Mouse (Mus musculus): ENCODE measurements at regions not wholly inside any gene's neighbourhood (a gene's known extent, or its start where the extent isn't known, plus 50 kb on each side); places are given as distances from the start of the nearest gene placed in this dataset.

DNA sequence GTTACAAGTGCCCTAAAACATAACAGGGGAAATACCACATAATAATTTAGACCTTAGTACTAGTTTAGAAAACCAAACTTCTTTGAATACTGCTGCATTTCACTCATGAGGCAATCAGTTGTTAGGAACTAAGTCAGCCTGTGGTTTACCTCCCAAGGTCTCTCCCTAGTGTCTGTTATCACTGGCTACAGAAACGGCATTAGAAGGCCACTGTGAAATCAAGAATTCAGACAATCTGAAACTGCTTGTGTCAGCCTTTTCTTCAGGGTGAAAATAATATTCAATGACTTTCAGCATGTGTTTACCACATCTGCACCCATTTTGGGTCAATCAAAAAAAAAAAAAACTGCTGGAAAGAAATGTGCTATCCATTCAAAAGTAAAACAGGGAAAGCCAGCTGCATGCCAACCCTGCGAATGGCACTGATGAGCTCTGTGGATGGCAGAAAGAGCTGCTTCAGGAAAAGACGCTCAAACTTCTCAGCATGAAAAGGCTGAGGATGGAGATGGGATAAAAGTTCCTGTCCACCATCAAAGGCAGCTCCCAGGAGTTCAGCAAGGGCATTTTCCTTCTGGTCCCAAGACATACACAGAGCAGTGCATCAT lies 53.4 kb upstream of the Mme start:
- peak overlapping the region; percentile 79 for H3K27ac ChIP-seq
- H3K9ac ChIP-seq, result no peak overlapping the region
- H3K4me3 ChIP-seq, result no peak overlapping the region
- H3K4me1 ChIP-seq, result peaks cover 21% of the 10 kb centered on the region
- WGBS, result 37% methylated on average over 3 of the region's 3 CpGs
- H3K9me3 ChIP-seq, result no peaks in the 10 kb centered on the region
- no peak for ATAC-seq (ENCODE audit: insufficient number of reproducible peaks, insufficient read depth, low FRiP score, low TSS enrichment, low read depth)
- no peaks in the 10 kb centered on the region for H3K27me3 ChIP-seq
- H3K4me2 ChIP-seq, result no peak overlapping the region
- no peaks in the 10 kb centered on the region for H3K36me3 ChIP-seq
